Mouse (Mus musculus): ENCODE measurements around the gene Smim10l2a. TPM values are rescaled to one million over a fixed set of nuclear protein-coding genes. Genes with fewer than 3 reads are reported as not detected.
A peak's percentile ranks its signal among the peaks of the same experiment; 100 is the strongest.
"Not testable (repeated sequence)": the region's sequence is repeated elsewhere in the genome, so short reads cannot be mapped to it uniquely, and the experiment has no call there.

Smim10l2a gene
- 0.46 TPM for polyA plus RNA-seq (2021)

DNA sequence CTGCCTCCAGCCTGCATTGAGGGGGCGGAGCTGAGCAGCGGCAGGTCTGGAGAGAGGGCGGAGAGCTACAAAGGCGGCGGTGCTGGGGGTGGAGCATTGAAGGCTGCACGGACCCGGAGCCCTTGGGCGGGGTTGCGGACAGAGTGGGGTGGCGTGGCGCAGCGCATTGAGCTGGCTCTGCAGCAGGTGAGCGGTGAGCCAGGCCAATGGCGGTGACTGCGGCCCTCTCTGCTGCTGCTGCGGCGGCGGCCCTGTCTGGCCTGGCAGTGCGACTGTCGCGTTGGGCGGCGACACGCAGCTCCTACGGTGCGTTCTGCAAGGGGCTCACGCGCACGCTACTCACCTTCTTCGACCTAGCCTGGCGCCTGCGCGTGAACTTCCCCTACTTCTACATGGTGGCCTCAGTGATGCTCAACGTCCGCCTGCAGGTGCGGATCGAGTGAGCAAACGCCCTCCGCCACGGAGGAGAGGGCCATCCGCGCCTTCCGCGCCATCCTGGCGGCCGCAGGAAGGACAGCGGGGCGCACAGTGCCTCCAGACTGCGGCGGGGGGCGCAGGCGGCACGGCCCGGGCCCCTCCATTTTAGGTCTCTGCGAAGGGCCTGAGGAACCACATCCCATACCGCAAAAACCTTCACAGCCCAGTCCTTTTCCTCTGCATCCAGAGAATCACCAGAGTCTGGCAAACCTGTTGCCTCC is at the start of gene Smim10l2a:
TSS of gene Smim10l2a (plus strand) at position 156 of the 698 bp plus-strand sequence.
- DNase-seq (ENCODE audit: low read depth, low spot score); in situ Hi-C loops (cut with MboI; ENCODE audit: low pct_unique_long_range_greater_than_20kb); CTCF ChIA-PET; H3K27me3 ChIP-seq; POLR2A ChIA-PET: not testable (repeated sequence)
- ATAC-seq: peak; percentile 76

DNA sequence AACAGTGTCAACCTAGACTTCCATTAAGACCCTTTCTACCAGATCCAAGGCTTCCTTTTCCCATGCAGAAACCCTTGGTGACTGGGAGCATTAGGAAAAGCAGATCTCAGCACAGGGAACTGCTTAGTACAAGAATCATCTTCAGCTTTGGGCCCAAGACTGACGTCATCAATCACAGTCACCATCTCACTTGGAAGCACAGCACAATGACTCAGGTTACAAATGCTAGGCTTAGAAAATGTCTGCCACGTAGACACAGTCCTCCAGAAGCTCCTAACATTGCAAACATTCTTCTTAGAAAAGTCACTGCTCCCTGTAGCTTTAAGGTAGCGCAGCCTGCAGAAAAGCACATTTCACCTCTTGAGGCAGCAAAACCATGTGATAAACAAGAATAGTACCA is 42.3 kb upstream of the Smim10l2a start:
- POLR2A ChIA-PET: no interaction called here
- no peak for TF ChIP-seq CTCF (IDR thresholded peaks at IDR 0.05)
- no peak for ATAC-seq
- H3K27me3 ChIP-seq: peaks cover 13% of the 10 kb centered on the region
- no peak for DNase-seq (ENCODE audit: low read depth, low spot score)
- CTCF ChIA-PET: interaction anchor here (1.2 kb wide), 1 partner anchor 28 kb away, joined by 3 read pairs; no protein-coding TSS in a partner anchor
- in situ Hi-C loops (cut with MboI; ENCODE audit: low pct_unique_long_range_greater_than_20kb): no loop called here

DNA sequence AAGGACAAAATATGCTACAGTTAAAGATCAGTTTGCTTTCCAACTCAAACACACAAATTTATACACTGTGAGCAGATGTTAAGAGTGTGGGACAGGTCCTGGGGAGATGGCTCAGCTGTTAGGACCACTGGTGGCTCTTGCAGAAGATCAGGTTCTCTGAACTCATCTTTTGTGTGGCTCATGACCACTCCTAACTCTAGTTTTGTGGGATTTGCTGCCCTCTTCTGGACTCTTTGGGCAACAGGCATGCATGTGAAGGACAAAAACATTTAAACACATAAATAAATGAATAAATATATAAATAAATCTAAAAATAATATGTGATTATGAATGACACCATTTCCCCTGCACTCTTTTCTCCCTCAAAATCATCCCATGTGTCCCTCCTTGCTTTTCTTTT is 34.1 kb upstream of the Smim10l2a start:
- in situ Hi-C loops (cut with MboI; ENCODE audit: low pct_unique_long_range_greater_than_20kb): loop anchor here (5.0 kb wide), 1 partner anchor 68 kb away; no protein-coding TSS in a partner anchor
- no peak for ATAC-seq
- POLR2A ChIA-PET: no interaction called here
- H3K27me3 ChIP-seq: peaks cover 7% of the 10 kb centered on the region
- no peak for TF ChIP-seq CTCF (IDR thresholded peaks at IDR 0.05)
- CTCF ChIA-PET: no interaction called here
- DNase-seq (ENCODE audit: low read depth, low spot score): no peak

DNA sequence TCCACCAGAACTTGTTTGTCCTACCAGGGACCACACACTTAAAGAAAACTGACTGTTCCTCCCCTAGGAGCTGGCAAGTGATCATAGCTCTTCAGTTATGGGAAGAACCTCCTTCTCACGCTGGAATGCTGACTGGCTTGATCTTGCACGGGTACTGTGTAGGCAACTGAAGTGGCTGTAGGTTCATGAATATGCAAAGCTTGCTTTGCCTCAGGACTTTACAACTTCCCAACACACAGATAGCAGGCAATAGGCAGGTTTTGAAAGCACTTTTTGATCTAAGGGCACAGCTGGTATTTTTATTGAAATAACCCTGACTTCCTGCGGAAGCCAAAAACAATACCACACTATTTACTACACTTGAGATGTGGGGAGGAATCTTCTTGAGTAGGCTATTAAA is 31.5 kb upstream of the Smim10l2a start:
- in situ Hi-C loops (cut with MboI; ENCODE audit: low pct_unique_long_range_greater_than_20kb): loop anchor here (5.0 kb wide), 1 partner anchor 71 kb away; no protein-coding TSS in a partner anchor
- DNase-seq (ENCODE audit: low read depth, low spot score): no peak
- TF ChIP-seq CTCF (IDR thresholded peaks at IDR 0.05): no peak
- ATAC-seq: no peak
- ChIA-PET CTCF (no interaction called here), POLR2A (no interaction called here)
- peaks cover 7% of the 10 kb centered on the region for H3K27me3 ChIP-seq

- H3K27me3 ChIP-seq: peaks cover 6% of the 10 kb centered on the region
- ChIA-PET CTCF (interaction anchor here (0.8 kb wide), 1 partner anchor 14 kb away, joined by 3 read pairs; no protein-coding TSS in a partner anchor), POLR2A (interaction anchor here (0.9 kb wide), 1 partner anchor 9 kb away, joined by 3 read pairs; no protein-coding TSS in a partner anchor)
- in situ Hi-C loops (cut with MboI; ENCODE audit: low pct_unique_long_range_greater_than_20kb): no loop called here
- DNase-seq (ENCODE audit: low read depth, low spot score) (peak; percentile 17), ATAC-seq (peak; percentile 98)
- TF ChIP-seq CTCF (IDR thresholded peaks at IDR 0.05): no peak
These were observed 28.0 kb upstream of the Smim10l2a start, which contains the start of gene Zfp449 for GRCm38 (mm10) chrX:56346176-56346931. TSS of gene Zfp449 (plus strand) at chrX:56346400.

GRCm38 (mm10) chrX:56346932-56347253 is 27.5 kb upstream of the Smim10l2a start:
- in situ Hi-C loops (cut with MboI; ENCODE audit: low pct_unique_long_range_greater_than_20kb): no loop called here
- POLR2A ChIA-PET: interaction anchor here (0.9 kb wide), 1 partner anchor 9 kb away, joined by 3 read pairs; no protein-coding TSS in a partner anchor
- no peak for TF ChIP-seq CTCF (IDR thresholded peaks at IDR 0.05)
- no peak for DNase-seq (ENCODE audit: low read depth, low spot score)
- no peak for ATAC-seq
- peaks cover 6% of the 10 kb centered on the region for H3K27me3 ChIP-seq
- CTCF ChIA-PET: no interaction called here

- ChIA-PET POLR2A (no interaction called here), CTCF (no interaction called here)
- peaks cover 13% of the 10 kb centered on the region for H3K27me3 ChIP-seq
- DNase-seq (ENCODE audit: low read depth, low spot score): no peak
- in situ Hi-C loops (cut with MboI; ENCODE audit: low pct_unique_long_range_greater_than_20kb): no loop called here
- ATAC-seq: no peak
- TF ChIP-seq CTCF (IDR thresholded peaks at IDR 0.05): no peak
These were observed 6.5 kb downstream of the Smim10l2a start for GRCm38 (mm10) chrX:56380852-56381251.

- ATAC-seq (no peak), DNase-seq (ENCODE audit: low read depth, low spot score) (no peak)
- TF ChIP-seq CTCF (IDR thresholded peaks at IDR 0.05): no peak
- H3K27me3 ChIP-seq: peaks cover 36% of the 10 kb centered on the region
- in situ Hi-C loops (cut with MboI; ENCODE audit: low pct_unique_long_range_greater_than_20kb): no loop called here
- POLR2A ChIA-PET: interaction anchor here (0.6 kb wide), 1 partner anchor 19 kb away, joined by 5 read pairs; no protein-coding TSS in a partner anchor
- CTCF ChIA-PET: interaction anchor here (0.7 kb wide), 1 partner anchor 43 kb away, joined by 3 read pairs; no protein-coding TSS in a partner anchor
These were observed 9.8 kb downstream of the Smim10l2a start for GRCm38 (mm10) chrX:56384142-56384541.

DNA sequence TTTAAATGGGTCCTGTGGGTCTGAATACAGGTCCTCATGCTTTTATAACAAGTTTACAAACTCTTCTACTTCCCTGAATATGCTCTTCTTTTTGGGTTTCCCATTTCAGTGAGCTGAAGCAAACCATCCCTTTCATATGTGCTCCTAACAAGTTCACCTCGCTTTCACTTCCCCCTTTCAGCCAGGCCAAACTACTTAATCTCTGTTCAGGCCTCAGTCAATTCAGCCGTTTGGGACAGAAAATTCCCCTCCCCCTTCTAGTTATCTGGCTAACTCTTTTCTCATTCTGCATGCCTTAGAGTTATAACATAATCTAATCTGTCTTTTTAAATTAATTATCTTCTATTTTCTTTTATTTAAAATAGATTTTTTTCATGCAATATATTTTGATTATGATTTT is 30.3 kb downstream of the Smim10l2a start:
- ATAC-seq: no peak
- POLR2A ChIA-PET: no interaction called here
- TF ChIP-seq CTCF (IDR thresholded peaks at IDR 0.05): no peak

DNA sequence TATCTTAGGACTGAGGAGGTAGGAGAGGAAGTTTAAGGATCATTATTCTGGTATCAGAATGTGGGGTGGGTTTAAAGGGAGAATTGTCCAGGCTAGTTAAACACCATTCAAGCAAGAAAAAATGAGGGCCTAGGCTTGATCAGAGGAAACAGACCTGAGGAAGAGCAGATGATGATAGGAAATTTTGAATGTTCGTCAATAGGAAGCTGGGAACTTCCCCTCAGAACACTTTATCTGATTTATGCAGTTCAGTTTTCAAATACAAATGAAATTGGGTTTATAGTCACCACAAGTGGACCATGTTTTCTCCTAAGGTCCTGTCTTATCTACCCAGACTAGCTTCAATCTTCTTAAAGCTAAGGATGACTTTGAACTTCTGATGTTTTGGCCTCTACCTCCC is 31.1 kb downstream of the Smim10l2a start:
- no peak for ATAC-seq
- in situ Hi-C loops (cut with MboI; ENCODE audit: low pct_unique_long_range_greater_than_20kb): no loop called here

More for the DNA sequence above, 30.3 kb downstream of the Smim10l2a start:
- in situ Hi-C loops (cut with MboI; ENCODE audit: low pct_unique_long_range_greater_than_20kb): no loop called here
- H3K27me3 ChIP-seq: peaks cover 13% of the 10 kb centered on the region
- CTCF ChIA-PET: no interaction called here
- no peak for DNase-seq (ENCODE audit: low read depth, low spot score)

DNA sequence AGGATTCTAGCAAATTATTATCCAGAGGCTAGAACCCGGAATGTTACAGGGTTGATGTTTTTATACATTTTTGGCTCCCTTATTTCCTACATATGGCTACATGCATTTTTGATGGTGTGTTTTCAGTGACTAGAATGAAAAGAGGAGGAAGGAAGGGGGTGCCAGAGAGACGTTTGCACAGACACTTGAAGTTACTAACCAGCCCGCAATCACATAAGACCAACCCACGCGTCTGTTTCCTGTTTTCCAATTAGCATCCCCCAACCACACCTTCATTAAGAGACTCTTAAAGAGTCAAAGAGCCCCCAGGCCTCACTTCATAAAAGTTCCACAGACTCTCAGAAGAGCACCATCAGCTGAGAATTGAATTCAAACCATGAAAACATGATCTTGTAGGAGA is 31.7 kb downstream of the Smim10l2a start:
- POLR2A ChIA-PET: no interaction called here
- in situ Hi-C loops (cut with MboI; ENCODE audit: low pct_unique_long_range_greater_than_20kb): no loop called here
- ATAC-seq (no peak), DNase-seq (ENCODE audit: low read depth, low spot score) (no peak)
- CTCF ChIA-PET: no interaction called here
- no peak for TF ChIP-seq CTCF (IDR thresholded peaks at IDR 0.05)
- peaks cover 7% of the 10 kb centered on the region for H3K27me3 ChIP-seq

More for the DNA sequence above, 31.1 kb downstream of the Smim10l2a start:
- DNase-seq (ENCODE audit: low read depth, low spot score): no peak
- TF ChIP-seq CTCF (IDR thresholded peaks at IDR 0.05): no peak
- CTCF ChIA-PET: no interaction called here
- H3K27me3 ChIP-seq: peaks cover 9% of the 10 kb centered on the region
- POLR2A ChIA-PET: no interaction called here
